Mouse (Mus musculus) intestine, embryonic 14.5 days (tissue): ENCODE data around the gene Tnrc18. TPM values are rescaled to one million over a fixed set of nuclear protein-coding genes. Genes with fewer than 3 reads are reported as not detected.

Experiments used
- ATAC-seq: fragments of 200-750 bp; cut with Nextera tagmentation; replicated peaks from 2 replicates; pipeline ENCODE4 v1.8.0; 2017; ENCODE audit warnings: low read depth, moderate number of reproducible peaks, moderate TSS enrichment, moderate library complexity; ENCODE audit not compliant: low FRiP score, low TSS enrichment
- DNase-seq: peaks from one replicate; pipeline ENCODE4 v3.0.0-alpha.2; 2018; ENCODE audit warnings: low spot score
- H3K27ac ChIP-seq: fragments of 300-500 bp; sonication (generic); 2 replicates; pipeline ENCODE4 v1.5.1; 2014; ENCODE audit warnings: low read depth, mild to moderate bottlenecking, control low read depth
- H3K27me3 ChIP-seq: fragments of 300-500 bp; sonication (generic); replicated peaks from 2 replicates; pipeline ENCODE4 v1.6.1; 2014; ENCODE audit warnings: low read length, control low read depth; ENCODE audit not compliant: control insufficient read depth, insufficient read depth
- H3K36me3 ChIP-seq: fragments of 300-500 bp; sonication (generic); 2 replicates; pipeline ENCODE4 v1.6.1; 2014; ENCODE audit warnings: low read length, control low read depth; ENCODE audit not compliant: control insufficient read depth, insufficient read depth
- H3K4me1 ChIP-seq: fragments of 300-500 bp; sonication (generic); replicated peaks from 2 replicates; pipeline ENCODE4 v1.6.1; 2014; ENCODE audit warnings: low read length, control low read depth, mixed read lengths; ENCODE audit not compliant: control insufficient read depth, insufficient read depth
- H3K4me2 ChIP-seq: fragments of 300-500 bp; sonication (generic); 2 replicates; pipeline ENCODE4 v1.6.1; 2014; ENCODE audit warnings: low read length
- H3K4me3 ChIP-seq: fragments of 300-500 bp; sonication (generic); 2 replicates; pipeline ENCODE4 v1.5.1; 2014; ENCODE audit warnings: low read depth, low read length, control low read depth, mixed read lengths
- H3K9ac ChIP-seq: fragments of 300-500 bp; sonication (generic); 2 replicates; pipeline ENCODE4 v1.6.1; 2014; ENCODE audit warnings: mild to moderate bottlenecking, low read length
- H3K9me3 ChIP-seq: fragments of 300-500 bp; sonication (generic); 2 replicates; pipeline ENCODE4 v1.6.1; 2016; ENCODE audit warnings: low read length, control low read depth; ENCODE audit not compliant: control insufficient read depth
- WGBS: fragments of 180-500 bp; shearing (Covaris S2); extraction: QIAGEN DNeasy Blood & Tissue Kit; methylation state at CpG from one replicate; pipeline ENCODE4 v1.1.7; 2014; 5-methylcytosine and 5-hydroxymethylcytosine counted together
- polyA plus RNA-seq: library from polyadenylated mRNA; unstranded; fragments of >200 nt; fragmentation: Nextera tagmentation; extraction: Ambion mirVana; gene quantifications from 2 replicates; pipeline ENCODE4 v1.2.1, GENCODE M21; 2014

Gene Tnrc18
- polyA plus RNA-seq, 1 experiment from 2014 or later, result 31.3 TPM

- WGBS, result 56% methylated on average over 13 of the region's 13 CpGs
- ATAC-seq, result no peak; the same call in 1 of the 2 replicates
- H3K36me3 ChIP-seq, result peaks cover 84% of the 10 kb centered on the region
- no peak overlapping the region for H3K27ac ChIP-seq
- DNase-seq, result no peak
- H3K4me3 ChIP-seq, result no peak overlapping the region
- H3K4me2 ChIP-seq, result no peak overlapping the region
- no peaks in the 10 kb centered on the region for H3K9me3 ChIP-seq
- H3K9ac ChIP-seq, result no peak overlapping the region
- no peaks in the 10 kb centered on the region for H3K27me3 ChIP-seq
- no peaks in the 10 kb centered on the region for H3K4me1 ChIP-seq
These were observed 65.2 kb downstream of the Tnrc18 start for GRCm38 (mm10) chr5:142752241-142752640.

DNA sequence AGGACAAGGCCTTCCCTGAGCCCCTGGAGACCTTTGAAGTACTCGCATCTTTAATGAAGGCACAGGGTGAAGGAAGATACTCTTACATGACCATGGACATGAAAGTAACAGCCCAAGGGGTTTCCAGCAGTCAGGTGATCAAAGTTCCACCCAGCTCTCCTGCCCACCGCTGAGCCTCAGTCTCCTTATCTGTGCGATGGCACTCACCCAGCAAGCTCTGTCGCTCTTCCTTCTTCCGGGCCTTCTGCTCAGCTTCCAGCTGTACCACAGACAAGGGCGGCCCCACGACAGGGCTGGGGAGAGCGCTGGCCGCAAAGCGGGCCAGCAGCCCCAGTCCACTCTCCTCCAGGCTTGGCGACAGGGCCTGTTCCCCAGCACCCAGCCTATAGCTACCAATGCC is 67.3 kb downstream of the Tnrc18 start:
- no peak for DNase-seq
- WGBS, result 89% methylated on average over 11 of the region's 11 CpGs

GRCm38 (mm10) chr5:142747026-142747629 is 70.3 kb downstream of the Tnrc18 start:
- H3K9me3 ChIP-seq, result no peaks in the 10 kb centered on the region
- ATAC-seq (no peak), DNase-seq (no peak)
- no peaks in the 10 kb centered on the region for H3K4me1 ChIP-seq
- no peak overlapping the region for H3K4me2 ChIP-seq
- 84% methylated on average over 12 of the region's 12 CpGs for WGBS
- H3K9ac ChIP-seq, result no peak overlapping the region
- H3K36me3 ChIP-seq, result peaks cover 82% of the 10 kb centered on the region
- no peaks in the 10 kb centered on the region for H3K27me3 ChIP-seq
- no peak overlapping the region for H3K27ac ChIP-seq
- no peak overlapping the region for H3K4me3 ChIP-seq

More for the DNA sequence above, 67.3 kb downstream of the Tnrc18 start:
- Histone ChIP-seq H3K4me3 (no peak overlapping the region), H3K36me3 (peaks cover 80% of the 10 kb centered on the region), H3K4me2 (no peak overlapping the region), H3K9ac (no peak overlapping the region), H3K27ac (no peak overlapping the region), H3K4me1 (no peaks in the 10 kb centered on the region), H3K9me3 (no peaks in the 10 kb centered on the region), H3K27me3 (no peaks in the 10 kb centered on the region)
- no peak for ATAC-seq

DNA sequence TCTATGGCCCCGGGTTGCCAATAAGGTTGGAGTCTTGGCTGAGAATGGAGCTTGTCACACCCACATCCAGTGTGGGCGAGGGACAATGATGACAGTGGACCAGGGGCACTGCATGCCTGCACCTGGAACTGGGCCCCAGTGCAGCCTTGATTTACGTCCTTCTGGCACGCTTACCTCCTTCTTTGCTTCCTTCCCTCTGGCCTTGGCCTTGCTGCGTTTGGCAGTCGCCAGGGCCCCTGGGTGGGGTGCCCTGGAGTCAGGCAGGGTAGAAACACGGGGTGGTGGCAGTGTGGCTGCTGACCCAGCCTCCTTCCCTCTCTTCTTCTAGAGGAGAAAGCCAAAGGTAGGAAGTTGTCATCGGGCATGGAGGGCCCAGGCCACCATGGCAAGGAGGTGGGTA is 77.5 kb downstream of the Tnrc18 start:
- WGBS, result 81% methylated on average over 8 of the region's 8 CpGs
- no peak for ATAC-seq
- H3K4me1 ChIP-seq, result no peaks in the 10 kb centered on the region
- H3K9me3 ChIP-seq, result no peaks in the 10 kb centered on the region
- H3K4me3 ChIP-seq, result no peak overlapping the region
- DNase-seq, result no peak
- no peaks in the 10 kb centered on the region for H3K27me3 ChIP-seq
- H3K27ac ChIP-seq, result no peak overlapping the region
- H3K9ac ChIP-seq, result no peak overlapping the region
- peaks cover 90% of the 10 kb centered on the region for H3K36me3 ChIP-seq
- H3K4me2 ChIP-seq, result no peak overlapping the region

GRCm38 (mm10) chr5:142731916-142732315 is 85.5 kb downstream of the Tnrc18 start:
- no peak for ATAC-seq

GRCm38 (mm10) chr5:142730295-142730694 is 87.2 kb downstream of the Tnrc18 start:
- Histone ChIP-seq H3K9me3 (no peaks in the 10 kb centered on the region), H3K4me1 (no peaks in the 10 kb centered on the region), H3K27me3 (no peaks in the 10 kb centered on the region), H3K36me3 (peaks cover 96% of the 10 kb centered on the region), H3K27ac (no peak overlapping the region), H3K4me3 (no peak overlapping the region), H3K9ac (no peak overlapping the region), H3K4me2 (no peak overlapping the region)
- WGBS, result 90% methylated on average over 12 of the region's 12 CpGs
- DNase-seq (no peak), ATAC-seq (no peak)

More at GRCm38 (mm10) chr5:142731916-142732315, 85.5 kb downstream of the Tnrc18 start:
- no peak overlapping the region for H3K9ac ChIP-seq
- H3K4me3 ChIP-seq, result no peak overlapping the region
- DNase-seq, result no peak
- H3K27ac ChIP-seq, result no peak overlapping the region
- no peaks in the 10 kb centered on the region for H3K9me3 ChIP-seq
- peaks cover 96% of the 10 kb centered on the region for H3K36me3 ChIP-seq
- no peak overlapping the region for H3K4me2 ChIP-seq
- no peaks in the 10 kb centered on the region for H3K4me1 ChIP-seq
- WGBS, result 94% methylated on average over 11 of the region's 11 CpGs
- H3K27me3 ChIP-seq, result no peaks in the 10 kb centered on the region

GRCm38 (mm10) chr5:142728301-142728700 is 89.2 kb downstream of the Tnrc18 start:
- Histone ChIP-seq H3K27ac (no peak overlapping the region), H3K4me3 (no peak overlapping the region), H3K36me3 (peaks cover 83% of the 10 kb centered on the region), H3K9ac (no peak overlapping the region), H3K27me3 (no peaks in the 10 kb centered on the region), H3K9me3 (no peaks in the 10 kb centered on the region), H3K4me1 (0 out of 2 replicates have a peak, but pooled peaks cover 4% of the 10 kb centered on the region), H3K4me2 (no peak overlapping the region)
- DNase-seq (no peak), ATAC-seq (no peak)
- 96% methylated on average over 16 of the region's 16 CpGs for WGBS

- Histone ChIP-seq H3K36me3 (peaks cover 67% of the 10 kb centered on the region), H3K9me3 (no peaks in the 10 kb centered on the region), H3K4me3 (no peak overlapping the region), H3K27ac (no peak overlapping the region), H3K4me2 (no peak overlapping the region), H3K9ac (no peak overlapping the region), H3K27me3 (no peaks in the 10 kb centered on the region), H3K4me1 (0 out of 2 replicates have a peak, but pooled peaks cover 4% of the 10 kb centered on the region)
- ATAC-seq (no peak), DNase-seq (no peak)
- 85% methylated on average over 6 of the region's 6 CpGs for WGBS
These were observed 90.7 kb downstream of the Tnrc18 start for GRCm38 (mm10) chr5:142726748-142727147.

DNA sequence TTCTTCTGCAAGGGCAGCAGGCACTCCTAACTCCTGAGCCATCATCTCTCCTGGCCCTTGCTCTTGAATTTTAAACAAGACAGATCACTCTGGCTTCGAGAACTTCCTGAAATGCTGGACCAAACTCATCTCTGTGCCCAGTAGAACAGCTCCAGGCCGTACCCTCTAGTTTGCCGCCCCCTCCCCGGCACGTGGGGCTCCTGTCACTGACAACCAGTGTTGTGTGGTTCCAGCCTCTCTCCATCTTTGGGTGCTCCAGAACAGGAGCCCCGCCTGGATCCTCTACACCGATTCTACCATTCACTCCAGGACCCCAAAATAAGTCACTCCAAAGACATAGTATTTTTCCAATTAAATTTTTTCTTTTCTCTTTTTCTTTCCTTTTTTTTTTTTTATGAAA is 93.2 kb downstream of the Tnrc18 start:
- peaks cover 43% of the 10 kb centered on the region for H3K36me3 ChIP-seq
- 0 out of 2 replicates have a peak, but pooled peaks cover 4% of the 10 kb centered on the region for H3K4me1 ChIP-seq
- H3K27ac ChIP-seq, result no peak overlapping the region
- no peaks in the 10 kb centered on the region for H3K9me3 ChIP-seq
- no peak overlapping the region for H3K4me2 ChIP-seq
- no peaks in the 10 kb centered on the region for H3K27me3 ChIP-seq
- H3K9ac ChIP-seq, result no peak overlapping the region
- no peak overlapping the region for H3K4me3 ChIP-seq
- no peak for DNase-seq
- no peak for ATAC-seq
- 87% methylated on average over 7 of the region's 7 CpGs for WGBS
